8 mouse cellular contexts compared by ENCODE assay signal in genomic region chr14:7964219-7964889, GRCm38 (mm10). TPM values are rescaled to one million over a fixed set of nuclear protein-coding genes. Genes with fewer than 3 reads are reported as not detected.
DNase-seq lines count a peak whose midpoint lies in the region; ATAC-seq and TF ChIP-seq lines count a peak whose summit lies in the region.

No protein-coding gene starts in this region.

- H3K4me1 ChIP-seq in lung, adult 2 months (ENCODE audit: control insufficient read depth, insufficient read depth, low read length): no peaks in the 10 kb centered on the region

- DNase-seq in CD8-positive naive resting alpha-beta T cell, adult 2 months (ENCODE audit: low read depth in 2 of 2, low spot score in 2 of 2): peak; percentile 47 to 66
- DNase-seq in adrenal gland, adult 18-20 months (ENCODE audit: low spot score in 2 of 2): peak; percentile 48 to 75
- DNase-seq in embryo, embryonic 11 days: peak; percentile 82
- DNase-seq in heart, postnatal 14 days: peak; percentile 63 to 82
- DNase-seq in kidney, postnatal 36 days: peak; percentile 68 to 82
- peak; percentile 51 for DNase-seq in lung, adult 2 months
- peak; percentile 21 to 37 for DNase-seq in thymus, postnatal 36 days

- 54% methylated on average over 11 of the region's 11 CpGs for WGBS in lung, adult 2 months

- TF ChIP-seq POLR2A in lung, adult 2 months (IDR thresholded peaks at IDR 0.05; ENCODE audit: borderline replicate concordance, extremely low read depth, low read depth, low read length): no peak

- intact Hi-C loops in heart, postnatal 14 days (cut with DNase I): loop anchor here (10.0 kb wide), 4 partner anchors 80 to 380 kb away; partner anchors contain the start of gene Acox2

- peak; percentile 75 for TF ChIP-seq CTCF in lung, adult 2 months (IDR thresholded peaks at IDR 0.05; ENCODE audit: insufficient read depth, low read length)

- no peak overlapping the region for H3K4me3 ChIP-seq in lung, adult 2 months (replicated peaks; ENCODE audit: extremely low read depth, low read depth, low read length)

- peak; percentile 57; the same call in 1 of the 2 replicates for ATAC-seq in neutrophil, adult 5-6 weeks (ENCODE audit: extremely low read depth, insufficient number of reproducible peaks, low FRiP score, poor library complexity, severe bottlenecking)

RNA-seq across cellular contexts. Expression of gene Gm45521, which starts 7.3 kb away (rescaled TPM):
- not detected for total RNA-seq in adrenal gland, adult 18-20 months (2021)
- total RNA-seq in heart, postnatal 14 days (2021): not detected
- not detected in 2 replicates for polyA plus RNA-seq in lung, adult 2 months (2012; rRNA removed)
- not detected in 2 replicates for total RNA-seq in neutrophil, adult 5-6 weeks (2017)

RNA-seq across cellular contexts. Expression of gene Dnase1l3, which starts 30.0 kb away (rescaled TPM):
- under 1 TPM; 0.45 to 0.70 TPM for total RNA-seq in adrenal gland, adult 18-20 months (2021)
- under 1 TPM in 1 of 2 experiments, not detected in 1; 0.27 TPM for total RNA-seq in heart, postnatal 14 days (2021)
- polyA plus RNA-seq in lung, adult 2 months (2012; rRNA removed): 1.5 and 1.9 TPM in 2 replicates
- 0.74 and 1.3 TPM in 2 replicates for total RNA-seq in neutrophil, adult 5-6 weeks (2017)

RNA-seq across cellular contexts. Expression of gene Abhd6, which starts 38.3 kb away (rescaled TPM):
- total RNA-seq in adrenal gland, adult 18-20 months (2021): 10 to 100 TPM; 51.9 to 92.9 TPM
- 1 to 10 TPM; 7.6 to 8.8 TPM for total RNA-seq in heart, postnatal 14 days (2021)
- 7.6 and 13.2 TPM in 2 replicates for polyA plus RNA-seq in lung, adult 2 months (2012; rRNA removed)
- total RNA-seq in neutrophil, adult 5-6 weeks (2017): 3.4 and 7.2 TPM in 2 replicates

Comparison
In these comparisons a context has a peak if more than half of its experiments do, and no peak if none do; other contexts are left out.
1. DNase-seq: peak in every context shown above with its lines; median percentile 82 in embryo, embryonic 11 days; 75 in kidney, postnatal 36 days; 72 in heart, postnatal 14 days; 62 in adrenal gland, adult 18-20 months; 56 in CD8-positive naive resting alpha-beta T cell, adult 2 months; 51 in lung, adult 2 months; 29 in thymus, postnatal 36 days.